Mouse (Mus musculus) cerebellum, adult (tissue): ENCODE data around the gene Sec14l4.
A peak's percentile ranks its signal among the peaks of the same experiment; 100 is the strongest.

ENCODE experiments used
- ATAC-seq: cut with Nextera tagmentation; 2 replicates; pipeline ENCODE4 v1.9.2; 2017; ENCODE audit warnings: mild to moderate bottlenecking, moderate library complexity, mixed read lengths; ENCODE audit not compliant: insufficient number of reproducible peaks, low FRiP score, low TSS enrichment

Sec14l4 gene

GRCm38 (mm10) chr11:4027066-4027465 lies 4.2 kb upstream of the Sec14l4 start:
- no peak for ATAC-seq

- ATAC-seq, result no peak
Observed at GRCm38 (mm10) chr11:4027561-4028334, 3.5 kb upstream of the Sec14l4 start.

DNA sequence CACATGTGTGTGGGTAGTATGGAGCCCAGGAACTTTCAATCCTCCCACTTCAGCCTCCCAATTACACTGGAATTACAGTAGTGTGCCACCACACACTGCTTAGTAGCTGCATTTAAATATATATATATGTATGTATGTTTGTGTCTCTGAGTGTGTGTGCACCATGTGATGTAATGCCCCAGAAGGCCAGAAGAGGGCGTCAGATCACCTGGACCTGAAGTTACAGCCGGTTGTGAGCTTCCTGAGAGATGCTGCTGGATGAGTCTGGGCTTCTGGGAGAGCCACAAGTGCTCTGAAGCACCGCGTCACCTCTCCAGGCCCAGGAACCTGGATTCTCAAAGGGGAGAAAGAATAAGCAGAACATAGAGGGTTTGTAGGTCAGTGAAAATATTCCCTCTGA lies 1.9 kb upstream of the Sec14l4 start:
- ATAC-seq, result no peak

DNA sequence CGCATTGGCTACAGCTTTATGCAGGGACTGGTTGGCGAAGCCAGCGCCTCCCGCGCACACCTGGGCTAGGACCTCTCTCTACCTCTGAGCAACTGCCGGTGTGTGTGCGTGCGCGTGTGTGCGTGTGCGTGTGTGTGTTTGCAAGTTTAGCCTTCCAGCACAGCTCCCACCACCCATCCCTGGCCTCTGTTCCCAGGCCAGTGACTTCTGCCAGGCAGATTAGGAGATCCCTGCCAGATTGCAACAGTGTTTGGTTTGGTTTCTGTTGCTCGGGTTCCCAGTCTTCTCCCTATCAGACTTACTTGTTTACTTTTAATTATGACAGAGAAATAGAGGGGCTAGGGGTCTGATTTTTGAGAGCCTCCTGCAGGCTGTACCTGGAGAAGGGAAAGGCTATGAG lies 699 bp downstream of the Sec14l4 start:
- ATAC-seq, result no peak

- ATAC-seq, result no peak
Observed at GRCm38 (mm10) chr11:4033471-4033870, 2.2 kb downstream of the Sec14l4 start.

GRCm38 (mm10) chr11:4034169-4034568 lies 2.9 kb downstream of the Sec14l4 start:
- ATAC-seq, result no peak

DNA sequence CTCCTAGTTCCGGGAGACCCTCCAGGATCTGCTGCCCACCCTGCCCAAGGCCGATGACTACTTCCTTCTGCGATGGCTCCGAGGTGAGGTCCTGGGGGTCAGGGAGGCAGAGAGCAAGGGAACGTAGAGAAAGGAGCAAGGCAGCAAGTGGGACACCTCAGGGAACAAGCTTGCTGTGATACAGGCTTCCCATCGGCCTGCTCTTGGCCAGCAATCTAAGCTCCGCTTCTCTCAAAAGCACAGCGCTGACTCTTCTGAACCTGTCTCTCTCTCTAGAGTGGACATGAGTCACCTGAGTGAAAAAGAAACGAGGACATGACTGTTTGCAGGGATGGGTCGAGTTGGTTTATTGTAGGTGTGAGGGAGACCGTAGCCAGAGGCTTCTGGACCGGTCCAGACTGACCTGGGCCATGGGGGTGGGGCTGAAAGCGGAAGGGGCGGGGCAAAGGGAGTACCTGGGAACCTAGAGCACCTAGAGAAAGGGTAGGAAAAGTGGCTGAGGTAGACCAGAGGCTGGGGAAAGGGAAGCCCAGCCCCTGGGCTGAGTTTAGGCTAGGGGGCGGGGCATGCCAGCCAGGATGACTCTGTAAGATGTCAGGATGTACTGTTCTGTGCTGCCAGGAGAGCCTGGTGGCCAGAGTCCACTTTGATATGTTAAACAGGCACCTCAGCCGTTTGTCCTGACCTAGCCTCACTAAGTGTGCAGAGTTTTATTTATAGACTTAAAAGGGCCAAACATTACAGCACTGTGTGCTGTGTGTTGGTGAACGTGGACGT lies 4.0 kb downstream of the Sec14l4 start:
- no peak; the same call in 1 of the 2 replicates for ATAC-seq

GRCm38 (mm10) chr11:4035916-4036315 lies 4.7 kb downstream of the Sec14l4 start:
- ATAC-seq, result no peak

DNA sequence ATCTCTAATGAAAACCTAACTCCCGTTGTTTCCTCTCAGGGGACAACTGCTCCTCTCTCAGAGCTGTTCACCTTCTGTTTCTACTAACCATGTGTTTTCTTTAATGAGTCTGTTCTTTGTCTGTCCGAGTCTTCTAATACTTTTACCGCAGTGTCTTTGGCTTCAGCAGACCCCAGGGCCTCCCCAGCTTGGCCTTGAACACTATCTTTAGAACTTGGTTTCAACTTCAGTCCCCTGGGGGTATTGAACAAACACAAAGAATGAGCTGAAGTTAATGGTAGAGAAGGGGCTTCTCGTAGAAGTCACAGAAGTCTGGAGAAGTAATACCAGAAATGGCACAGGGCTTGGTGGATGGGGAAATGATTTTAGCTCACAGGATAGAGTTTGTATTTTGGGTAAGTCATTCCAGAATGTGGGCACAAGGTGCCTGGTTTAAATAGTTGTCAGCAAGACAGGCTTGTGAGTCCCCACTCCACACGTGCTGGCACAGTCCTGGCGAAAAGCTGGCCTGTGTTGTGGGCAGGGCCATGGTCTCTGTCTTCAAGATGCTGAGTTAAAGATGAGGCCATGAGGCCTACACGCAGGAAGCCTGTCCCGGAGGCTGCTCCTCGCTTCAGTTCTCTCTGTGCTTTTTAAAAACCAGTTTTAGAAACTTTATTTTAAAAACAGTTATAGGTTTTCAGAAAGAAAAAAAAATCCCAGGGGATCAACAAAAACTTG lies 5.3 kb downstream of the Sec14l4 start:
- no peak for ATAC-seq

- no peak for ATAC-seq
Observed at GRCm38 (mm10) chr11:4039951-4040350, 8.7 kb downstream of the Sec14l4 start.

DNA sequence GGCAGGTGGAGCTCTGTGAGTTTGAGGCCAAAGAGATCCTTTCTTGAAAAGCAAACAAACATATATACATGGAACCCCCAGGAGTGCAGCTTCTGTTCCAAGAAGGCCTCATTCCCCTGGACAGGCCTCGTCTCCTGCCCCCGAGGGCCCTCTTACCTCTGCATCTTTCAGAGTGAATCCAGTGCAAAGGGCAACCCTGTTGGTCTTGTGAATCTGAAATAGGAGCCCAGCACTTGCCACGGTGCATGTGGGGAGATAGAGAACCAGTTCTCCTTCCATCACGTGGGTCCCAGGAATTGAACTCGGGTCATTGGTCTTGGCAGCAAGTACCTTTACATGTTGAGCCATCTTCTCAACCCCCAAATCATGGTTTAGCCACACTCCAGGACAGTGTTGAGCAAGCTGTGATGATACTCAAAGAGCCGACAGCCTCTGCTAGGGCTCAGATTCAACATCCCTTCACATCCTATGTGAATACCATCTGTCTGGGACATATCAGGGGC lies 9.9 kb downstream of the Sec14l4 start:
- ATAC-seq, result no peak

- no peak for ATAC-seq
Observed at GRCm38 (mm10) chr11:4043081-4043480, 11.8 kb downstream of the Sec14l4 start.

DNA sequence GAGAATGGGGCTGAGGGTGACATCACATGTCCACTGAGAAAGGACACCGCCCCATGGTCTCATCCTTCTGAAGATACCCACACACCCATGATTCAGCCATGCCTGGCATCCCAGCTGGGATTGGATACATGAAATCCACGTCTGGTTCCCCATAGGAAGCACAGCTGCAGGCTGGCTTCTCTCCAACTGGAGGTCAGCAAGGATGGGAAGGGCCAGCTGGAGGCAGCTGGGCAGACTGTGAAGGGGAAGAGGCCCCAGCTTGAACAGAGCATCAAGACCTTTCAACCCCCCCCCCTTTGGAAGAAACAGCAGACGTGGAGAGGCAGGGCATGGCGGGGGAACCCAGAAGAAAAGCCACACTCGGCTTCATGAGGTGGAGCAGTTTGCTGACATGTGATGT lies 15.3 kb downstream of the Sec14l4 start:
- ATAC-seq, result no peak

DNA sequence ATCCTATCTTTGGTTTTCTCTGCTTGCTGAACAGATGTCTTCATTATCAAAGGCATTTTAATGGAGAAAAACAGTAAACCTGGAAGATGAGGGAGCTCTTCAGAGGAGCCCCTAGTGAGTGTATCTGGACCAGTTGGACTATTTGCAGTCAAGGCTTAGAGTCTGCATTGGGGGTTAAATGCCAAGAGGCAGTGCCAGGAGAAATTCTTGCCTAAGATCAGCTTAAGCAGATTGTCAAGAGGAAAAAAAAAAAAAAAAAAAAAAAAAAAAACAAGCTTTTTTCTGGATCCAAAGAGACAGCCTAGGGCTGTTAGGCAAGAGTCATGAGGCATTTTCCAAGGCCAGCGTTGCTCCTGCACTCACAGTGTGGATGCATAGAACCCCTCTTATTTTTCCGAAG lies 16.5 kb downstream of the Sec14l4 start:
- no peak for ATAC-seq

- ATAC-seq, result no peak
Observed at GRCm38 (mm10) chr11:4048438-4048837, 17.2 kb downstream of the Sec14l4 start.

- 0 out of 2 replicates have a peak, but pooled peaks have one; percentile 31 for ATAC-seq
Observed at GRCm38 (mm10) chr11:4053586-4053985, 22.3 kb downstream of the Sec14l4 start.

DNA sequence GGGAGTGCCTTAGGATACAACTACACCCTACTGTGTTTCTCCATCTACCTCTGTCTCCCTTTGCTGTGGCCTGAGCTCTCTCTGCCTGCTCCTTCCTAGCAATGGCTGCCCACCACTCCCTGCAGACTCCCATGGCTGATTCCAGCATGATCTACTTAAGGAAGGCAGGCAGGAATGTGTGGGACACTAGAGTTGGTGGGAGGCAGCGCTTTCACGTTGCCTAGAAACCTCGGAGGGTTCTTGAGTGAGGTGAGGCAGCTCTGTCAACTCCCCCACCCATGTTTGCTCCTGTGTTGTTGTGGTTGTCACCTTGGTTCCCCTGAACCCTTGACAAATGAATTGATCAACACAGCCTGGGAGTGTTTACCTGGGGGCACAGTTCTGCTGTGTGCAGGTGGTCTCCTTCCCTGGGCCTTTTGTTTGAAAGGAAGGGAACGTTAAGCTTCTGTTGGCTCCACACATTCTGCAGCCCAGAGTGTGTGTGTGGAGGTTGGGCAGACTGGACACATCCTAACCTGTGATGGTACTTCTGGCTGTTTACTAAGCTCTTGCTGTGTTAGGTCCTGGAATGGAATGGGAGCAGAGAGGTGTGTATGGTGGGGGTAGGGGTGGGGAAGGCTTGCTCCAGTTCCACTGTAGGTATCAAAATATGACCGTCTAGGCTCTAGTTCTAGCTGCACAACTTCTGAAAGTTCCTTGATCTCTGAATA lies 29.8 kb downstream of the Sec14l4 start:
- no peak for ATAC-seq

DNA sequence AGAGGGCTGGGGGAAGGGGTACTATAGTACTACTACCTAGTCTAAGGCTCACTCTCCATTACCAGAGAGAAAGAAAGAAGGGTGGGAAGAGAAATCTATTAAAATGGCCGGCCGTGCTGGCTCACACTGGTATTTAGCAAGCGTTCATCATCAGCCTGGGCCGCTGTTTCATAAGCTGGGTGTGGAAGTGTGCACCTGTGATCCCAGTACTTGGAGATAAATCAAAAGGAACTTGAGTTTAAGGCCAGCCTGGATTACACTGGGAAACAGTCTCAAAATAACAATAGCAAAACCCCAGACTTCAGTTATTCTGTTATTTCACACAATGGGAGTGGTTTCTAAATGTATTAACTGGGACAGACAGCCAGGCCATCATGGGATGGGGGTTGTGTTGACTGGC lies 31.3 kb downstream of the Sec14l4 start:
- no peak for ATAC-seq

DNA sequence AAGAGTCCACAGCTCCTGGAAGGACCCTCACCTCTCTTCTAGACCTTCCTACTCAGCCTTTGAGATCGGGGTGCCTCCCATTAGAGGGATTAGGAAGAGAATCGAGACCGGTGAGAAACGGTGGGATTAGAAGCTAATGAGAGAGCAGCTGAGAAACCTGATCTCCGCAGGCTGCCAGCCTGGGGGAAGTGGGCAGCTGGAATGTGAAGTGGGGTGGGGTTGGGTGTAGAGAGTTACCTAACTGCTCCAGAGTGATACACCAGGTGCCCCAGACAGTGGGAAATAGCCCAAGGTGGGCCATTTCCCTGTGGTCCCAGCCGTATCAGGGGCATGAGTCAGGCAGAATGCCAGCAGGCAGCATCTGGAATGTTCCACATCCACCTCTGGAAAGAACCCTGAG lies 31.7 kb downstream of the Sec14l4 start:
- no peak for ATAC-seq

DNA sequence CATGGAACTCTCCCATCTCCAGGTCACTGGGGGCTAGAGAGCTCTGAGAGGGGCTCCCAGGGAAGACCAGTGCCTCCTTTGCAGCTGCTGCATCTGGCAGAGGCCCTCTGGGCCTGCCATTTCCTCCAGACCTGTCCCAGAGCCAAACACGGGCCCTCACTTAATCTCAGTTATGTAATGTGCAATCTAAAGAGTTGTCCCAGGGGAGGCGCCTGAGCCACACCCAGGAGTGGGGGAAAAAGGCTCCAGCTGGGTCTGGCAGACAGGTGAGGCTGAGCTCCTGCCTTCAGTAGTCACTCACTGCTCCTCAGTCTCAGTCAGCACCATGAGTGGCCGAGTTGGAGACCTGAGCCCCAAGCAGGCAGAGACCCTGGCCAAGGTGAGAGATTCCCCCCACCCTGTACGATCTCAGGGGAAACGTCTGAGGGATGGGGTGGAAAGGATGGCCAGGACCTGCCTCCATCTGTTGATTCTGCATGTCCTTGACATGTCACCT lies 33.4 kb downstream of the Sec14l4 start, which contains the start of gene Sec14l3:
Gene Sec14l3 (plus strand): TSS at position 215 of the 496 bp plus-strand sequence.
- ATAC-seq, result no peak
